Mouse (Mus musculus): ENCODE results near the gene Mplkip. TPM values are rescaled to one million over a fixed set of nuclear protein-coding genes. Genes with fewer than 3 reads are reported as not detected.

The Mplkip gene
- 66.0 and 71.8 TPM in 2 replicates for polyA plus RNA-seq (2011; ENCODE audit: insufficient read depth, insufficient read length, low read depth, missing spikeins)

DNA sequence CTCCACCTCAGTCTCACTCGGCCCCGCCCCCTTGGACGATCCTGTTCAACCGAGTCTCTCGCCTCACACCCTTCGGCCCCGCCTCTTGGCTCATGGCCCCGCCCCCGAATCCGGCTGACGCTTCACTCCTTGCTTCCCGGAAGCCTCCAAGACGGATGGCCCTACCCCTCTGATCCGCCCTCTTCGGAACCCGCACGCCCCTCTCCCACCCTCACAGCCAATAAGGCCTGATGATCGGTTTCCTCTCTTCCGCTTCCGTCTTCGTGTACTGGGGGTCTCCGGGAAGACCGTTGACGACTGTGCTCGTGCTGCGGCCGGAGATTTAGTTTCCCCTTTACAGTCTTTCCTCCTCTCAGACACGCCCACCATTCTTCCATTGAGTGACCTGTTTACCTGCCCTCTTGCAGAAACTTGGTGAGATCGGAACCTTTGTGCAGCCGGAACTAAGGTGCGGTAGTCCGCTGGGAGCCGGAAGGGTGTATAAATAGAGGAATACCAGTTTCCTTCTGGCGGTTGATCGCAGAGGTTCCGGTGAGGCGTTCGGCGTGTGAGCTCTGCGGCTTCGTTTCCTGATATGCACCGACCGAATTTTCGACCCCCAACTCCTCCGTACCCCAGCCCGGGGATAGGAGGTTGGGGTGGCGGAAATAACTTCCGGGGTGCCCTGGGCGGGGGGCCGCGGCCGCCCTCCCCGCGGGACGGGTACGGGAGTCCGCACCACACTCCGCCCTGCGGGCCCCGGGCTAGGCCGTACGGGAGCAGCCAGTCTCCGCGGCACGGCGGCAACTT, at the start of gene Mplkip, which contains the start of gene Sugct:
Gene Mplkip (plus strand): TSS at position 282 of the 789 bp plus-strand sequence.
Gene Sugct (minus strand): TSS at position 643 of the 789 bp plus-strand sequence.
- no peaks in the 10 kb centered on the region for H3K9me3 ChIP-seq (replicated peaks; ENCODE audit: control insufficient read depth, insufficient read depth, low read length, poor library complexity, severe bottlenecking)
- H3K27ac ChIP-seq (ENCODE audit: insufficient read depth, low read length), result peak within 1 kb of the TSS; percentile 93
- H3K27me3 ChIP-seq (ENCODE audit: control insufficient read depth, insufficient read depth, low read length, poor library complexity, severe bottlenecking), result no peaks in the 10 kb centered on the region
- H3K4me3 ChIP-seq (ENCODE audit: low read depth, low read length), result peak within 1 kb of the TSS; percentile 94
- H3K36me3 ChIP-seq (ENCODE audit: control insufficient read depth, insufficient read depth, low read length, poor library complexity, severe bottlenecking), result peaks cover 4% of the 10 kb centered on the region
- TF ChIP-seq CTCF (IDR thresholded peaks at IDR 0.05; ENCODE audit: low read depth, low read length), result no peak
- TF ChIP-seq EP300 (IDR thresholded peaks at IDR 0.05; ENCODE audit: insufficient read depth, low read depth, low read length), result peak; percentile 74
- TF ChIP-seq POLR2A (IDR thresholded peaks at IDR 0.05; ENCODE audit: insufficient read depth, low read length), result peak; percentile 42
- peaks cover 4% of the 10 kb centered on the region for H3K4me1 ChIP-seq (ENCODE audit: control insufficient read depth, insufficient read depth, low read length)
- peak within 1 kb of the TSS; percentile 98 for H3K9ac ChIP-seq (ENCODE audit: low read depth, poor library complexity, severe bottlenecking)

GRCm38 (mm10) chr13:17667380-17667779, 27.6 kb upstream of the Mplkip start:
- H3K9me3 ChIP-seq (replicated peaks; ENCODE audit: control insufficient read depth, insufficient read depth, low read length, poor library complexity, severe bottlenecking), result no peaks in the 10 kb centered on the region
- no peaks in the 10 kb centered on the region for H3K4me1 ChIP-seq (ENCODE audit: control insufficient read depth, insufficient read depth, low read length)
- no peak overlapping the region for H3K9ac ChIP-seq (ENCODE audit: low read depth, poor library complexity, severe bottlenecking)
- H3K27ac ChIP-seq (ENCODE audit: insufficient read depth, low read length), result no peak overlapping the region
- TF ChIP-seq POLR2A (IDR thresholded peaks at IDR 0.05; ENCODE audit: insufficient read depth, low read length) (no peak), CTCF (IDR thresholded peaks at IDR 0.05; ENCODE audit: low read depth, low read length) (no peak), EP300 (IDR thresholded peaks at IDR 0.05; ENCODE audit: insufficient read depth, low read depth, low read length) (no peak)
- H3K27me3 ChIP-seq (ENCODE audit: control insufficient read depth, insufficient read depth, low read length, poor library complexity, severe bottlenecking), result no peaks in the 10 kb centered on the region
- no peaks in the 10 kb centered on the region for H3K36me3 ChIP-seq (ENCODE audit: control insufficient read depth, insufficient read depth, low read length, poor library complexity, severe bottlenecking)
- H3K4me3 ChIP-seq (ENCODE audit: low read depth, low read length), result no peak overlapping the region

GRCm38 (mm10) chr13:17671122-17671521, 23.9 kb upstream of the Mplkip start:
- H3K9me3 ChIP-seq (replicated peaks; ENCODE audit: control insufficient read depth, insufficient read depth, low read length, poor library complexity, severe bottlenecking), result no peaks in the 10 kb centered on the region
- no peak for TF ChIP-seq POLR2A (IDR thresholded peaks at IDR 0.05; ENCODE audit: insufficient read depth, low read length)
- TF ChIP-seq CTCF (IDR thresholded peaks at IDR 0.05; ENCODE audit: low read depth, low read length), result no peak
- no peak for TF ChIP-seq EP300 (IDR thresholded peaks at IDR 0.05; ENCODE audit: insufficient read depth, low read depth, low read length)
- H3K36me3 ChIP-seq (ENCODE audit: control insufficient read depth, insufficient read depth, low read length, poor library complexity, severe bottlenecking), result no peaks in the 10 kb centered on the region
- H3K4me3 ChIP-seq (ENCODE audit: low read depth, low read length), result no peak overlapping the region
- H3K27ac ChIP-seq (ENCODE audit: insufficient read depth, low read length), result no peak overlapping the region
- no peak overlapping the region for H3K9ac ChIP-seq (ENCODE audit: low read depth, poor library complexity, severe bottlenecking)
- no peaks in the 10 kb centered on the region for H3K4me1 ChIP-seq (ENCODE audit: control insufficient read depth, insufficient read depth, low read length)
- H3K27me3 ChIP-seq (ENCODE audit: control insufficient read depth, insufficient read depth, low read length, poor library complexity, severe bottlenecking), result no peaks in the 10 kb centered on the region

- TF ChIP-seq EP300 (IDR thresholded peaks at IDR 0.05; ENCODE audit: insufficient read depth, low read depth, low read length), result no peak
- TF ChIP-seq POLR2A (IDR thresholded peaks at IDR 0.05; ENCODE audit: insufficient read depth, low read length), result no peak
- no peak for TF ChIP-seq CTCF (IDR thresholded peaks at IDR 0.05; ENCODE audit: low read depth, low read length)
- Histone ChIP-seq H3K27ac (ENCODE audit: insufficient read depth, low read length) (no peak overlapping the region), H3K4me3 (ENCODE audit: low read depth, low read length) (no peak overlapping the region), H3K27me3 (ENCODE audit: control insufficient read depth, insufficient read depth, low read length, poor library complexity, severe bottlenecking) (no peaks in the 10 kb centered on the region), H3K9ac (ENCODE audit: low read depth, poor library complexity, severe bottlenecking) (no peak overlapping the region), H3K9me3 (replicated peaks; ENCODE audit: control insufficient read depth, insufficient read depth, low read length, poor library complexity, severe bottlenecking) (no peaks in the 10 kb centered on the region), H3K36me3 (ENCODE audit: control insufficient read depth, insufficient read depth, low read length, poor library complexity, severe bottlenecking) (no peaks in the 10 kb centered on the region), H3K4me1 (ENCODE audit: control insufficient read depth, insufficient read depth, low read length) (peaks cover 3% of the 10 kb centered on the region)
Measured at GRCm38 (mm10) chr13:17689461-17689860, 5.5 kb upstream of the Mplkip start.

DNA sequence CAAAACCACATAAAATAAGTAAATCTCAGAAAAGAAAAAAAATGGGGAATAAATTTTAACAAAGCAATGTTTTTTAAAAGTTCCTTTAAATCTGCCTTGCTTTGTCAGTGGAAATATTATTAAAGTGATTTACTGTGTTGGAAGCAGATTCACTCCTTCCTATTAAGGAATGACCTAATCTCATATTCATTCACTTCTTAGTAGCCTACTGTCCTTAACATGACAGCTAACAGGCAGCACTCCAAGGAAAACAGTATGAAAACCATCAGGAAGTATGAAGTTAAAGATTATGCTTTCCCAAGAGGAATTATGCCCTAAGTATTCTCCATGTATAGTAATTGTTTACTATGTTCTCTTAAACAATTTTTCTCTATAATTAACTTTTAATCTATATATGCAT, 4.3 kb upstream of the Mplkip start:
- Histone ChIP-seq H3K4me1 (ENCODE audit: control insufficient read depth, insufficient read depth, low read length) (peaks cover 3% of the 10 kb centered on the region), H3K27me3 (ENCODE audit: control insufficient read depth, insufficient read depth, low read length, poor library complexity, severe bottlenecking) (no peaks in the 10 kb centered on the region), H3K9ac (ENCODE audit: low read depth, poor library complexity, severe bottlenecking) (no peak overlapping the region), H3K9me3 (replicated peaks; ENCODE audit: control insufficient read depth, insufficient read depth, low read length, poor library complexity, severe bottlenecking) (no peaks in the 10 kb centered on the region), H3K36me3 (ENCODE audit: control insufficient read depth, insufficient read depth, low read length, poor library complexity, severe bottlenecking) (no peaks in the 10 kb centered on the region), H3K27ac (ENCODE audit: insufficient read depth, low read length) (no peak overlapping the region), H3K4me3 (ENCODE audit: low read depth, low read length) (no peak overlapping the region)
- TF ChIP-seq CTCF (IDR thresholded peaks at IDR 0.05; ENCODE audit: low read depth, low read length), result no peak
- no peak for TF ChIP-seq POLR2A (IDR thresholded peaks at IDR 0.05; ENCODE audit: insufficient read depth, low read length)

GRCm38 (mm10) chr13:17691436-17691835, 3.6 kb upstream of the Mplkip start:
- Histone ChIP-seq H3K9ac (ENCODE audit: low read depth, poor library complexity, severe bottlenecking) (no peak overlapping the region), H3K36me3 (ENCODE audit: control insufficient read depth, insufficient read depth, low read length, poor library complexity, severe bottlenecking) (no peaks in the 10 kb centered on the region), H3K9me3 (replicated peaks; ENCODE audit: control insufficient read depth, insufficient read depth, low read length, poor library complexity, severe bottlenecking) (no peaks in the 10 kb centered on the region), H3K4me1 (ENCODE audit: control insufficient read depth, insufficient read depth, low read length) (peaks cover 3% of the 10 kb centered on the region), H3K4me3 (ENCODE audit: low read depth, low read length) (no peak overlapping the region), H3K27me3 (ENCODE audit: control insufficient read depth, insufficient read depth, low read length, poor library complexity, severe bottlenecking) (no peaks in the 10 kb centered on the region), H3K27ac (ENCODE audit: insufficient read depth, low read length) (no peak overlapping the region)
- TF ChIP-seq CTCF (IDR thresholded peaks at IDR 0.05; ENCODE audit: low read depth, low read length) (no peak), EP300 (IDR thresholded peaks at IDR 0.05; ENCODE audit: insufficient read depth, low read depth, low read length) (no peak), POLR2A (IDR thresholded peaks at IDR 0.05; ENCODE audit: insufficient read depth, low read length) (no peak)
